Mouse (Mus musculus) heart, embryonic 14.5 days (tissue): Measurements from ENCODE around the gene Rnf2. TPM values are rescaled to one million over a fixed set of nuclear protein-coding genes. Genes with fewer than 3 reads are reported as not detected.
"Not testable (repeated sequence)": the region's sequence is repeated elsewhere in the genome, so short reads cannot be mapped to it uniquely, and the experiment has no call there.

Source experiments
- ATAC-seq: fragments of 200-750 bp; cut with Nextera tagmentation; 2 replicates; pipeline ENCODE4 v1.8.0; 2017; ENCODE audit warnings: low read depth, moderate TSS enrichment; ENCODE audit not compliant: insufficient number of reproducible peaks, insufficient read depth, low FRiP score
- H3K27ac ChIP-seq, 2 experiments: fragments of 200-500 bp in 1 of 2; fragments of 300-500 bp in 1 of 2; sonication (generic) in 1 of 2; replicated peaks in 1 of 2; 2 replicates each; pipeline ENCODE4 v1.5.1; 2012 to 2014; ENCODE audit warnings: low read depth in 2 of 2, low read length in 2 of 2, control low read depth in 1 of 2, mild to moderate bottlenecking in 1 of 2, mixed read lengths in 1 of 2; ENCODE audit not compliant: control insufficient read depth in 1 of 2, insufficient read depth in 1 of 2
- H3K27me3 ChIP-seq: fragments of 300-500 bp; sonication (generic); 2 replicates; pipeline ENCODE4 v1.6.1; 2014; ENCODE audit warnings: mild to moderate bottlenecking, low read length, control low read depth; ENCODE audit not compliant: control insufficient read depth, insufficient read depth
- H3K36me3 ChIP-seq: fragments of 300-500 bp; sonication (generic); 2 replicates; pipeline ENCODE4 v1.6.1; 2014; ENCODE audit warnings: mild to moderate bottlenecking, control low read depth, low read length, mixed read lengths; ENCODE audit not compliant: control insufficient read depth, insufficient read depth
- H3K4me1 ChIP-seq, 2 experiments: fragments of 200-500 bp in 1 of 2; fragments of 300-500 bp in 1 of 2; sonication (generic) in 1 of 2; 2 replicates each; pipeline ENCODE4 v1.6.1; 2012 to 2014; ENCODE audit warnings: low read length in 2 of 2, control low read depth in 1 of 2, mixed read lengths in 1 of 2; ENCODE audit not compliant: control insufficient read depth in 2 of 2, insufficient read depth in 2 of 2
- H3K4me2 ChIP-seq: fragments of 300-500 bp; sonication (generic); 2 replicates; pipeline ENCODE4 v1.6.1; 2014; ENCODE audit warnings: mild to moderate bottlenecking, low read length
- H3K4me3 ChIP-seq, 2 experiments: fragments of 200-500 bp in 1 of 2; fragments of 300-500 bp in 1 of 2; sonication (generic) in 1 of 2; 2 replicates each; pipeline ENCODE4 v1.5.1; 2012 to 2014; ENCODE audit warnings: low read length in 2 of 2, mild to moderate bottlenecking in 2 of 2, control low read depth in 1 of 2, low read depth in 1 of 2, moderate library complexity in 1 of 2; ENCODE audit not compliant: control insufficient read depth in 1 of 2, insufficient read depth in 1 of 2
- H3K9ac ChIP-seq: fragments of 300-500 bp; sonication (generic); 2 replicates; pipeline ENCODE4 v1.6.1; 2014; ENCODE audit warnings: mild to moderate bottlenecking, low read length
- H3K9me3 ChIP-seq: fragments of 300-500 bp; sonication (generic); 2 replicates; pipeline ENCODE4 v1.6.1; 2016; ENCODE audit warnings: low read length, control low read depth; ENCODE audit not compliant: control insufficient read depth
- WGBS: fragments of 180-500 bp; shearing (Covaris S2); extraction: QIAGEN DNeasy Blood & Tissue Kit; methylation state at CpG from one replicate; pipeline ENCODE4 v1.1.7; 2014; 5-methylcytosine and 5-hydroxymethylcytosine counted together
- polyA plus RNA-seq: library from polyadenylated mRNA; unstranded; fragments of >200 nt; fragmentation: Nextera tagmentation; extraction: Ambion mirVana; gene quantifications from 2 replicates; pipeline ENCODE4 v1.2.1, GENCODE M21; 2014

Rnf2 gene
- polyA plus RNA-seq, 1 experiment from 2014 or later: 73.7 TPM

DNA sequence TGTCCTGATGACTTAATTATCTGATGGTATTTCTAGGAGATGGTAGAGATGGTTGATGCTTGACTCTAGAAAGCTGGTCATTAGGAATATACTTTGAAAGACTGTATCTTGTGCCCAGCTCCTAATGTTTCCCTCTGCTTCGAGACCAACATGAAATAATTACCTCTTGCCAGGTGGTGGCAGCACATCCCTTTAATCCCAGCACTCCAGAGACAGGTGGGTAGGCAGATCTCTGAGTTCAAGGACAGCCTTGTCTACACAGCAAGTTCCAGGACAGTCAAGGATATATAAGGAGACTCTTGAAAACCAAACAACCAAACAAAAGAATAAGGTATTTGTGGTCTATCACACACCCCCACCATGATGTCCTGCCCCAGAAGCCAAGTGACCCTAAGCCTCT is 17.2 kb downstream of the Rnf2 start:
- H3K9ac ChIP-seq: no peak overlapping the region
- no peaks in the 10 kb centered on the region for H3K9me3 ChIP-seq
- no peak overlapping the region for H3K4me2 ChIP-seq
- peaks cover 2 to 7% of the 10 kb centered on the region in 2 experiments; a peak in 2 of 4 replicates for H3K4me1 ChIP-seq
- H3K27ac ChIP-seq: no peak overlapping the region
- 57% methylated on average over 1 of the region's 1 CpGs for WGBS
- ATAC-seq: no peak
- H3K36me3 ChIP-seq: peaks cover 22% of the 10 kb centered on the region
- no peak overlapping the region for H3K4me3 ChIP-seq
- H3K27me3 ChIP-seq: no peaks in the 10 kb centered on the region

DNA sequence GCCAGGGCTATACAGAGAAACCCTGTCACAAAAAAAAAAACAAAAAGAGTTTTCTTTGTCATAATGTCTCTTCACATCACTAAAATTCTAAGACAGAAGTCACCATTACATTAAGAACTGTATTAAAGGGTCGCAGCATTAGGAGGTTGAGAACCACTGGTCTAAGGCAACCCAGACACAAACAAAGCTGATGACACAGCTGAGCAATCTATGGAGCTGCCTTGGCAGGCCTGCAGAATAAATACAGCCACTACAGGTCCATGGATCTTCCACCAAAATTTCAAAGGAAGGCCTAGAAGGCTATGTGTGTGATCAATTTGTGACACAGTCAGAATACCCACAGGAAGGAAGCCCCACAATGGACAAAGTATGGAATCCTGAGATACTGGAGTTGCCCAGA is 18.3 kb downstream of the Rnf2 start:
- H3K9ac ChIP-seq: no peak overlapping the region
- no peak overlapping the region for H3K27ac ChIP-seq
- H3K4me2 ChIP-seq: no peak overlapping the region
- H3K4me1 ChIP-seq: peaks cover 2 to 5% of the 10 kb centered on the region in 2 experiments; a peak in 2 of 4 replicates
- no peak for ATAC-seq
- WGBS: 85% methylated on average over 1 of the region's 1 CpGs
- no peaks in the 10 kb centered on the region for H3K9me3 ChIP-seq
- no peak overlapping the region for H3K4me3 ChIP-seq
- no peaks in the 10 kb centered on the region for H3K27me3 ChIP-seq
- peaks cover 32% of the 10 kb centered on the region for H3K36me3 ChIP-seq

DNA sequence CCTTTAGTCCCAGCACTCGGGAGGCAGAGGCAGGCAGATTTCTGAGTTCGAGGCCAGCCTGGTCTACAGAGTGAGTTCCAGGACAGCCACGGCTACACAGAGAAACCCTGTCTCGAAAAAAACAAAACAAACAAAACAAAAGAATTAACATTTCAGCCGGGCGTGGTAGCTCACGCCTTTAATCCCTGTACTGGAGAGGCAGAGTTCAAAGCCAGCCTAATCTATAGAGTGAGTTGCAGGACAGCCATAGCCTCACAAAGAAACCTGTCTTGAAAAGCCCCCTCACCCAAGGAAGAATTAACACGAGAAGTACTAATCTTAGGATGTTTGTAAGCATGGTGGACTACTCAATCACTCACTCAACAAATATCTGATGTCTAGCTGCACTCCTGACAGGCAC is 28.4 kb downstream of the Rnf2 start:
- ATAC-seq, H3K27me3 ChIP-seq, H3K4me2 ChIP-seq, H3K9ac ChIP-seq, H3K9me3 ChIP-seq, H3K4me1 ChIP-seq, H3K27ac ChIP-seq, H3K4me3 ChIP-seq: not testable (repeated sequence)
- peaks cover 84% of the 10 kb centered on the region for H3K36me3 ChIP-seq
- 94% methylated on average over 8 of the region's 8 CpGs for WGBS

DNA sequence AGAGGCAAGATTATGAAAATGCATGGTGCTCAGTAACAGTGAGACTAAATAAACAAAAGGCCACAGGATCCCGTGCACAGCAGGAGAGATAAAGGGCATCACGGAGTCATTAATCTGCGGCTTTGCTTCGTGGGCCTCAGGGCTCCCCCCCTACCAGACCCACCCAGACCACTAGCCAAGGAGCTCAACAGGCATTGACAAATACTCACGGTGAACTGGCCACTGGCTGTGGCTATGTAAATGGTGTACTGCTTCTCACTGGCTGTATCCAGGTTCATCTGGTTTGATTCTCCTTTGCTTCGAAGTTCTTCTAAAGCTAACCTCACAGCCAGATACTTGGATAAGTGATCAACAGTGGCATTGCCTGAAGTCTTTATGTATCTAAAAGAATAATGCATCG is 29.3 kb downstream of the Rnf2 start:
- peaks cover 74% of the 10 kb centered on the region for H3K36me3 ChIP-seq
- 69% methylated on average over 7 of the region's 7 CpGs for WGBS
- no peak for ATAC-seq
- no peak overlapping the region for H3K4me2 ChIP-seq
- H3K27ac ChIP-seq: no peak overlapping the region
- no peak overlapping the region for H3K9ac ChIP-seq
- no peaks in the 10 kb centered on the region for H3K27me3 ChIP-seq
- no peaks in the 10 kb centered on the region for H3K9me3 ChIP-seq
- H3K4me1 ChIP-seq: no peaks in the 10 kb centered on the region
- H3K4me3 ChIP-seq: no peak overlapping the region

DNA sequence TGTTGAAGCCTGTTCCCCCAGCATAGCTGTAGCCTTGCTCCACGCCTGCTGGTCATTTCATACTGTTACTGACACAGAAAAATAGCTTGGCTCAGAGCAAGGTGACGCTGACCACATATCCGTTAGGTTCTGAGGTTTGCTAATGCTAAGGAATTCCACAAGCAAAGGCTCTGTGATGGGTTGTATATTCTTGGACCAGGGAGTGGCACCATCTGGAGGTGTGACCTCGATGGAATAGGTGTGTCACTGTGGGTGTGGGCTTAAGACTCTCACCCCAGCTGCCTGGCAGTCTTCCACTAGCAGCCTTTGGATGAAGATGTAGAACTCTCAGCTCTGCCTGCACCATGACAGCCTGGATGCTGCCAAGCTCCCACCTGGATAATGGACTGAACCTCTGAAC is 34.2 kb downstream of the Rnf2 start:
- WGBS: 86% methylated on average over 4 of the region's 4 CpGs
- no peak for ATAC-seq

DNA sequence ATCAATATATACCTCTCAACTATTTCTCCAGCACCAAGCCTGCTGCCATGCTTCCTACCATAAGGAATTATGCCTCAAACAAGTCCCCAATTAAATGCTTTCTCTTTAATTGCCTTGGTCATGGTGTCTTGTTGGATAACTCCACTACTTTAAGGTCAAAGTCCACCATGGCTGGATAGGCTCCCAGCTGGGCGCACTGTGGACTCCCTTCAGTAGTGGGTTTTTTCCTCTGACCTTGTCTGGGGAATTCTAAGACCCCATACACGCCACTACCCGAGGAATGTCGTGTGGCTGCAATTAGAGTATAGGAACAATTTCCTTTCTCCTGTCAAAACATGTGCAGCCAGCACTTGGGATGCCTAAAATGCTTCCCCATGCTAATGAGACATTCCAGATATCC is 35.8 kb downstream of the Rnf2 start:
- Histone ChIP-seq H3K36me3 (peaks cover 26% of the 10 kb centered on the region), H3K4me1 (0 out of 4 replicates have a peak, but pooled peaks cover 0 to 3% of the 10 kb centered on the region in 2 experiments), H3K9me3 (no peaks in the 10 kb centered on the region), H3K4me2 (no peak overlapping the region), H3K27ac (no peak overlapping the region; a peak in 1 of 4 replicates), H3K9ac (no peak overlapping the region), H3K4me3 (no peak overlapping the region), H3K27me3 (no peaks in the 10 kb centered on the region)
- WGBS: 17% methylated on average over 4 of the region's 4 CpGs
- no peak for ATAC-seq

More for the DNA sequence above, 34.2 kb downstream of the Rnf2 start:
- Histone ChIP-seq H3K9me3 (no peaks in the 10 kb centered on the region), H3K4me3 (no peak overlapping the region), H3K27me3 (no peaks in the 10 kb centered on the region), H3K9ac (no peak overlapping the region), H3K4me1 (0 out of 4 replicates have a peak, but pooled peaks cover 0 to 3% of the 10 kb centered on the region in 2 experiments), H3K4me2 (no peak overlapping the region), H3K27ac (no peak overlapping the region), H3K36me3 (peaks cover 30% of the 10 kb centered on the region)

DNA sequence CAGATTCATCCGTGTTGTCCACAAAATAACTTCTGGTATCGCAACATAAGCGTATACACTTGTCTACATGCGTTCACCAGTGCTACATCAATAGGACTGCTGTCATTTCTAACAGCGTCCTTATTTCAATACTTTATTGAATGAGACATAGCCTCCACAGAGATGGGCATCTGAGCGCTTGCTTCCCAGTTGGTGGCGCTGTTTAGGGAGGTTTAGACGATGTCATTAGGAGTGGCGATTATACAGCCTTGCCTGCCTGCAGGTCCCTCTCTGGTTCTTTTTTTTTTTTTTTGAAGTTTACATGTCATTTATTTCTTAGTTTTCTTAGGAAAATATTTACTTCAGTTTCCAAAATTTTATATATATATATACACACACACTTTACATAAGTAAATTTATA is 39.5 kb downstream of the Rnf2 start:
- ATAC-seq: no peak
- Histone ChIP-seq H3K27me3 (no peaks in the 10 kb centered on the region), H3K9ac (no peak overlapping the region), H3K4me3 (no peak overlapping the region), H3K27ac (no peak overlapping the region), H3K4me2 (no peak overlapping the region), H3K9me3 (no peaks in the 10 kb centered on the region), H3K36me3 (peaks cover 46% of the 10 kb centered on the region), H3K4me1 (0 out of 4 replicates have a peak, but pooled peaks cover 0 to 3% of the 10 kb centered on the region in 2 experiments)
- 81% methylated on average over 9 of the region's 9 CpGs for WGBS

DNA sequence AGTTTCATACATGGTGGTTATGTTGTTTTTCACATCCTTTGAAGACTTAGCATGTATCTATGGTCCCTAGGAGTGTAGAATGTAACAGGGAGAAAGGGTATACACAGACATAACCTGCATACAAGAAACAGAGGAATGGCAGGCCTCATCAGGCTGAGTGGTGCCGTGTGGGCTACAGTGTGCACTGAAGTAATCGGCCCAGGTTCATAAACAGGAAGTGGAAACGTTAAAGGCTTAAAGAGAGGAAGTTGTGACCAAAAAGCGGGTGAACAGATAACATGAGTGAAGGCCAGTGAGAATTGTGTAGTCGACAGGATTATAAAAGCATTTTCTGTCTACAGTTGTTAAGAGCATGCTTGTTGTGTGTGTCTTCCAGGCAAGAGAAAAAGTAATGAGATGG is 43.7 kb downstream of the Rnf2 start:
- no peak overlapping the region for H3K4me3 ChIP-seq
- no peaks in the 10 kb centered on the region for H3K27me3 ChIP-seq
- no peaks in the 10 kb centered on the region for H3K9me3 ChIP-seq
- ATAC-seq: no peak
- H3K27ac ChIP-seq: no peak overlapping the region
- H3K36me3 ChIP-seq: peaks cover 85% of the 10 kb centered on the region
- H3K4me2 ChIP-seq: no peak overlapping the region
- WGBS: 67% methylated on average over 5 of the region's 5 CpGs
- no peaks in the 10 kb centered on the region for H3K4me1 ChIP-seq
- H3K9ac ChIP-seq: no peak overlapping the region
